Mouse (Mus musculus) limb, embryonic 14.5 days (tissue): ENCODE measurements around the gene Med1. TPM values are rescaled to one million over a fixed set of nuclear protein-coding genes. Genes with fewer than 3 reads are reported as not detected.

Experiments
- ATAC-seq: fragments of 200-750 bp; cut with Nextera tagmentation; 2 replicates; pipeline ENCODE4 v1.8.0; 2017; ENCODE audit warnings: low read depth, moderate number of reproducible peaks, moderate TSS enrichment; ENCODE audit not compliant: low FRiP score
- DNase-seq: peaks from one replicate; pipeline ENCODE4 v3.0.0-alpha.2; 2015; ENCODE audit warnings: low spot score
- H3K27ac ChIP-seq: fragments of 300-500 bp; sonication (generic); replicated peaks from 2 replicates; pipeline ENCODE4 v1.5.1; 2014; ENCODE audit warnings: low read depth, mild to moderate bottlenecking, low read length, moderate library complexity, mixed read lengths
- H3K27me3 ChIP-seq: fragments of 300-500 bp; sonication (generic); 2 replicates; pipeline ENCODE4 v1.6.1; 2014; ENCODE audit warnings: low read length, mixed read lengths; ENCODE audit not compliant: control insufficient read depth, insufficient read depth
- H3K36me3 ChIP-seq: fragments of 300-500 bp; sonication (generic); 2 replicates; pipeline ENCODE4 v1.6.1; 2014; ENCODE audit warnings: mild to moderate bottlenecking, low read length, moderate library complexity, mixed read lengths; ENCODE audit not compliant: control insufficient read depth, insufficient read depth
- H3K4me1 ChIP-seq: fragments of 300-500 bp; sonication (generic); 2 replicates; pipeline ENCODE4 v1.6.1; 2014; ENCODE audit warnings: antibody characterized with exemption, low read length, mixed read lengths; ENCODE audit not compliant: control insufficient read depth, insufficient read depth
- H3K4me2 ChIP-seq: fragments of 300-500 bp; sonication (generic); replicated peaks from 2 replicates; pipeline ENCODE4 v1.6.1; 2014; ENCODE audit warnings: low read depth, mild to moderate bottlenecking, low read length, moderate library complexity; ENCODE audit not compliant: severe bottlenecking
- H3K4me3 ChIP-seq: fragments of 300-500 bp; sonication (generic); replicated peaks from 2 replicates; pipeline ENCODE4 v1.5.1; 2014; ENCODE audit warnings: low read length
- H3K9ac ChIP-seq: fragments of 300-500 bp; sonication (generic); 2 replicates; pipeline ENCODE4 v1.6.1; 2014; ENCODE audit warnings: mild to moderate bottlenecking, low read depth, low read length, moderate library complexity; ENCODE audit not compliant: severe bottlenecking
- H3K9me3 ChIP-seq: fragments of 300-500 bp; sonication (generic); 2 replicates; pipeline ENCODE4 v1.6.1; 2016; ENCODE audit warnings: low read length; ENCODE audit not compliant: control insufficient read depth
- POLR2A ChIP-seq: fragments of 200-500 bp; IDR thresholded peaks from 2 replicates; pipeline ENCODE4 v1.8.0; 2012; ENCODE audit warnings: inconsistent platforms, mild to moderate bottlenecking, moderate library complexity, borderline replicate concordance; ENCODE audit not compliant: insufficient read depth, insufficient read length; ENCODE audit errors: extremely low read depth
- WGBS: fragments of 180-500 bp; shearing (Covaris S2); extraction: QIAGEN DNeasy Blood & Tissue Kit; methylation state at CpG from one replicate; pipeline ENCODE4 v1.1.7; 2014; 5-methylcytosine and 5-hydroxymethylcytosine counted together
- polyA plus RNA-seq, 2 experiments: library from polyadenylated mRNA; depleted of rRNA in 1 of 2; stranded (reverse) in 1 of 2; unstranded in 1 of 2; fragments of >200 nt; fragmentation: Nextera tagmentation in 1 of 2; extraction: Ambion mirVana in 1 of 2; gene quantifications; 2 replicates each; pipeline versions ENCODE4 v1.2.1 to v1.2.3; 2012 to 2014

The Med1 gene
- polyA plus RNA-seq, 2 experiments: 28.5 to 51.3 TPM

DNA sequence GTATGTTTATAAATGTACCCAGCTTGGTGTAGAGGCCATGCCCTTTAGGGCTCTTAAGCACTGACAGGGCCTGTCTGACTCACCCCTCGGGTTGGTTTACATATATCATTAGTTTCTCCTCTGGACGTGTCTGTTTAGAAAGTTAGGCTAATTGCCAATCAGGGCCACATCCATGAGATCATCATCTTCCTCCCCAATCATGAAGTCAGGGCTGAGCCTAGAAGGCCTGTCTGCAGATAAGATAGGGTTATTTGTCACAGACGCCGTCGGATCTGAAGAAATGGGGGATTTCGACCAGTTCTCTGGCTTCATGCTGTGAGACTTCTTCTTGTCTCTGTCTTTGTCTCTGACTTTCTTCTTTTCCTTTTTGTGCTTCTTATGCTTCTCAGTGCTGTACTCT is 38.0 kb downstream of the Med1 start:
- H3K4me1 ChIP-seq: 0 out of 2 replicates have a peak, but pooled peaks cover 2% of the 10 kb centered on the region
- peaks cover 63% of the 10 kb centered on the region for H3K36me3 ChIP-seq
- H3K4me2 ChIP-seq: no peak overlapping the region
- no peaks in the 10 kb centered on the region for H3K27me3 ChIP-seq
- no peak overlapping the region for H3K4me3 ChIP-seq
- no peak overlapping the region for H3K9ac ChIP-seq
- 85% methylated on average over 6 of the region's 6 CpGs for WGBS
- ATAC-seq (no peak), DNase-seq (no peak)
- no peak overlapping the region for H3K27ac ChIP-seq
- no peak for TF ChIP-seq POLR2A
- no peaks in the 10 kb centered on the region for H3K9me3 ChIP-seq

DNA sequence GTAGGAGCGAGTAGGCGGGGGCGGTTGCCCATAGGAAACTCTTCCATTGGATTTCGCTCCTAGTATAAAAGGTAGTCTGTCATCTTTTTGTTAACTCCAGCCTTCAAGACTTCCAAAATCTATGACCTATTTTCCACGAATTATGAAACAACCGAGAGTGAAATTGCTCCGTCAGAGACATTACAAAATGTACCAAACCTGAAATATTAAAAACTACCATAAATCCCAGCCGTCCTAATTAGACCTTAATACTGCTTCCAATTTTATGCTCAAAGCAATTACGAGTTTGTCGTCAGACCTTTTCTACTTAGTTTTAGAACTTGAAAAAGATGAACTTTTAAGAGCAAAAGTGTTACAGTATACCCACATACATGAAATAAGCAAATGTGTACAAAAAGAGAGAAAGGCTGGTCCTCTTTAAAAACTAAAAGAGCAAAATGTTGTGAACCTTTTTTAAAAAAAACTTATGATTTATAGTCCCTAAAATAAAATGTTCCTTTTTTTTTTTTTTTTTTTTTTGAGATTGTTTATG is 42.4 kb downstream of the Med1 start:
- peak overlapping the region; percentile 96 for H3K4me3 ChIP-seq
- no peaks in the 10 kb centered on the region for H3K9me3 ChIP-seq
- whole genome bisulfite sequencing: 5% methylated on average over 10 of the region's 10 CpGs
- ATAC-seq (no peak), DNase-seq (no peak)
- peak overlapping the region; percentile 83 for H3K4me2 ChIP-seq
- H3K4me1 ChIP-seq: peaks cover 14% of the 10 kb centered on the region
- TF ChIP-seq POLR2A: no peak
- no peak overlapping the region for H3K9ac ChIP-seq
- peaks cover 25% of the 10 kb centered on the region for H3K36me3 ChIP-seq
- no peak overlapping the region for H3K27ac ChIP-seq
- H3K27me3 ChIP-seq: no peaks in the 10 kb centered on the region

- H3K36me3 ChIP-seq: peaks cover 18% of the 10 kb centered on the region
- no peaks in the 10 kb centered on the region for H3K27me3 ChIP-seq
- under 1% methylated on average over 41 of the region's 65 CpGs for WGBS
- ATAC-seq (peak; percentile 91), DNase-seq (peak; percentile 95)
- peak within 1 kb of the TSS; percentile 96 for H3K4me3 ChIP-seq
- TF ChIP-seq POLR2A: peak; percentile 63; the same call in 1 of the 2 replicates
- peak within 1 kb of the TSS; percentile 87 for H3K27ac ChIP-seq
- peaks cover 14% of the 10 kb centered on the region for H3K4me1 ChIP-seq
- H3K9ac ChIP-seq: peak within 1 kb of the TSS; percentile 90
- H3K4me2 ChIP-seq: peak within 1 kb of the TSS; percentile 83
- no peaks in the 10 kb centered on the region for H3K9me3 ChIP-seq
Measured at GRCm38 (mm10) chr11:98149786-98150624, 43.1 kb downstream of the Med1 start, which contains the start of gene Fbxl20. Fbxl20 (minus strand) TSS chr11:98150403.

- TF ChIP-seq POLR2A: no peak
- peak overlapping the region; percentile 90 for H3K9ac ChIP-seq
- no peaks in the 10 kb centered on the region for H3K9me3 ChIP-seq
- no peaks in the 10 kb centered on the region for H3K27me3 ChIP-seq
- peaks cover 14% of the 10 kb centered on the region for H3K4me1 ChIP-seq
- H3K27ac ChIP-seq: peak overlapping the region; percentile 87
- H3K36me3 ChIP-seq: peaks cover 12% of the 10 kb centered on the region; the same call in 1 of the 2 replicates
- ATAC-seq (peak; percentile 89), DNase-seq (peak; percentile 90)
- H3K4me3 ChIP-seq: peak overlapping the region; percentile 96
- WGBS: under 1% methylated on average over 32 of the region's 57 CpGs
- peak overlapping the region; percentile 83 for H3K4me2 ChIP-seq
Measured at GRCm38 (mm10) chr11:98149304-98149750, 43.8 kb downstream of the Med1 start.

- Histone ChIP-seq H3K27ac (peak overlapping the region; percentile 87), H3K27me3 (no peaks in the 10 kb centered on the region), H3K9ac (peak overlapping the region; percentile 90), H3K9me3 (no peaks in the 10 kb centered on the region), H3K4me2 (peak overlapping the region; percentile 83), H3K4me3 (peak overlapping the region; percentile 96), H3K36me3 (0 out of 2 replicates have a peak, but pooled peaks cover 8% of the 10 kb centered on the region), H3K4me1 (peaks cover 14% of the 10 kb centered on the region)
- no peak for ATAC-seq
- TF ChIP-seq POLR2A: no peak
- WGBS: 4% methylated on average over 31 of the region's 45 CpGs
- no peak for DNase-seq
Measured at GRCm38 (mm10) chr11:98148551-98149301, 44.4 kb downstream of the Med1 start.
